Mouse (Mus musculus): ENCODE measurements at regions not wholly inside any gene's neighbourhood (a gene's known extent, or its start where the extent isn't known, plus 50 kb on each side); places are given as distances from the start of the nearest gene placed in this dataset.

DNA sequence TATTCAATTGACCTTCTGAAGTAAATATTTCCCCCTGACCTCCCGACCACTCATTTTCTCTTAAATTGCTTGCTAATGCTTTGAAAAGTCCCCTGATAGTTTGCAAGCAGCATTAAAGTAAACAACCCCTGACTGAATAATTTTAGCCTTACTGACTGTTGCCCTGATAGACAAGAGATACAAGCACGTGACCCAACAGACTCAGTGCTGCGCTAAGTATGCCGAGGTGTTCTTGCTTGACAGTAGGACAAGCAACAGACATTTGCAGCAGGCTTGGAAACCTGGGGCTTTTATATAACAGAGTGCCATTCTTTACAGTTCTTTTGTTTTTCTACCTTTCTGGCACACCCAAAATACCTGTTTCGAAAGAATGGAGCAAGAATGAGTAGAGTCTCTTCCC lies 2779.9 kb upstream of the Gm7489 start:
- 85% methylated on average over 5 of the region's 5 CpGs for whole genome bisulfite sequencing
- TF ChIP-seq CTCF (IDR thresholded peaks at IDR 0.05; ENCODE audit: control insufficient read depth, insufficient read depth, low read length) (no peak), POLR2A (IDR thresholded peaks at IDR 0.05; ENCODE audit: borderline replicate concordance, control insufficient read depth, low read depth, low read length) (no peak)
- Histone ChIP-seq H3K4me1 (ENCODE audit: control insufficient read depth, insufficient read depth, low read length) (no peaks in the 10 kb centered on the region), H3K4me3 (replicated peaks; ENCODE audit: control insufficient read depth, low read depth, low read length) (no peak overlapping the region), H3K27ac (ENCODE audit: control insufficient read depth, insufficient read depth, low read depth, low read length, poor library complexity) (no peak overlapping the region)

DNA sequence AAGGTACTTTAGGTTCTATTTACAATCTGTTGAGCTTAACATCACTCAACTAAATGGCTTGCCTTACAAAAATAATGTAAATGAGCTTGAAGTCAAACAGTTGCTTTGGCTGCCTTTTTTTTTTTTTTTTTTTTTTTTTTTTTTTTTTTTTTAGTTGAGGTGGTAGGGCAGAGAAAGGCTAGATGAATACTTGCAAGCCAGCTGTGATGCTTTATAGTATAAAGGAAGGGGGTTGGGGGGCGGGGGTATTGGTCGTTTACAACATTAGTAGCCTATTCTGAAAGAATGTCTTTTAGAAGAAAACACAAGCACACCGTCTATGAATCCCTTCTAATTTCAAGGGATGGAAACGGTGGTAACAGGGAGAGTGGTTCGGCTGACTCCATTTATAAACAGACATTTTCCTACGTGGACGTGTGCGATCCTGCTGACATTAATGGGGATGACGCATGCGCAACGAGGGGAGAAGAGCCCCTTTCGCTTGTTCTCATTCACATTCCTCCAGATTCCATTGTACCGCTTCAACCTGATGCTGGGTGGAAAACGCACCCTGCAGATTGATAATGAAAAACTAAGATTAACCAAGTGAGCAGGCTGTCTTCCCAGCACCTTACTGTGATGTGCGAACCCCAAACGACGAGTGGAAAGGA lies 2779.2 kb upstream of the Gm7489 start:
- no peaks in the 10 kb centered on the region for H3K4me1 ChIP-seq (ENCODE audit: control insufficient read depth, insufficient read depth, low read length)
- no peak overlapping the region for H3K4me3 ChIP-seq (replicated peaks; ENCODE audit: control insufficient read depth, low read depth, low read length)
- no peak overlapping the region for H3K27ac ChIP-seq (ENCODE audit: control insufficient read depth, insufficient read depth, low read depth, low read length, poor library complexity)
- no peak for TF ChIP-seq CTCF (IDR thresholded peaks at IDR 0.05; ENCODE audit: control insufficient read depth, insufficient read depth, low read length)
- no peak for TF ChIP-seq POLR2A (IDR thresholded peaks at IDR 0.05; ENCODE audit: borderline replicate concordance, control insufficient read depth, low read depth, low read length)
- WGBS = 90% methylated on average over 17 of the region's 17 CpGs

GRCm38 (mm10) chr15:51110186-51110585 lies 2774.5 kb upstream of the Gm7489 start:
- TF ChIP-seq POLR2A (IDR thresholded peaks at IDR 0.05; ENCODE audit: borderline replicate concordance, control insufficient read depth, low read depth, low read length) = no peak
- TF ChIP-seq CTCF (IDR thresholded peaks at IDR 0.05; ENCODE audit: control insufficient read depth, insufficient read depth, low read length) = no peak
- WGBS = 75% methylated on average over 3 of the region's 3 CpGs
- no peak overlapping the region for H3K4me3 ChIP-seq (replicated peaks; ENCODE audit: control insufficient read depth, low read depth, low read length)
- no peaks in the 10 kb centered on the region for H3K4me1 ChIP-seq (ENCODE audit: control insufficient read depth, insufficient read depth, low read length)
- no peak overlapping the region for H3K27ac ChIP-seq (ENCODE audit: control insufficient read depth, insufficient read depth, low read depth, low read length, poor library complexity)

- 65% methylated on average over 2 of the region's 2 CpGs for WGBS
- no peak for TF ChIP-seq POLR2A (IDR thresholded peaks at IDR 0.05; ENCODE audit: borderline replicate concordance, control insufficient read depth, low read depth, low read length)
- TF ChIP-seq CTCF (IDR thresholded peaks at IDR 0.05; ENCODE audit: control insufficient read depth, insufficient read depth, low read length) = no peak
- no peak overlapping the region for H3K4me3 ChIP-seq (replicated peaks; ENCODE audit: control insufficient read depth, low read depth, low read length)
- no peak overlapping the region for H3K27ac ChIP-seq (ENCODE audit: control insufficient read depth, insufficient read depth, low read depth, low read length, poor library complexity)
- H3K4me1 ChIP-seq (ENCODE audit: control insufficient read depth, insufficient read depth, low read length) = no peaks in the 10 kb centered on the region
These were observed 2758.8 kb upstream of the Gm7489 start for GRCm38 (mm10) chr15:51125896-51126295.

DNA sequence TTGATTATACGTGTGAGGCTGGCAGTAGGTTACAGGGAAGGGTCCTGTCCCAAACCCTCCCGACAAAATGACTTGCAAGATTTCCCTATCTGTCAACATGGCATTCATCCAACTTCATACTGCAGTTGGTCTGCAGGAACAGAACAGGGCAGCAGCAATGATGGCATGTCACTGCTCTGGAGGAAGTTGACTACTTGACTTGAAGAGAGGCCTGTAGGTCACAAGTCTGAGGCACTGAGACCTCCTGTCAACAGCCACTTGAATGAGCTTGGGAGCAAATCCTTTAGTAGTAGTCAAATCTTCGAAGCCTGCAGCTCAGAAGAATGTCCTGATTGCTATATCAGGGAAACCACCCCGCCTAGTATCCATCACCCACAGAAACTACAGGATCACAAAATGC lies 2753.7 kb upstream of the Gm7489 start:
- TF ChIP-seq CTCF (IDR thresholded peaks at IDR 0.05; ENCODE audit: control insufficient read depth, insufficient read depth, low read length) (no peak), POLR2A (IDR thresholded peaks at IDR 0.05; ENCODE audit: borderline replicate concordance, control insufficient read depth, low read depth, low read length) (no peak)
- H3K4me3 ChIP-seq (replicated peaks; ENCODE audit: control insufficient read depth, low read depth, low read length) = no peak overlapping the region
- no peaks in the 10 kb centered on the region for H3K4me1 ChIP-seq (ENCODE audit: control insufficient read depth, insufficient read depth, low read length)
- no peak overlapping the region for H3K27ac ChIP-seq (ENCODE audit: control insufficient read depth, insufficient read depth, low read depth, low read length, poor library complexity)
- 43% methylated on average over 4 of the region's 4 CpGs for WGBS

DNA sequence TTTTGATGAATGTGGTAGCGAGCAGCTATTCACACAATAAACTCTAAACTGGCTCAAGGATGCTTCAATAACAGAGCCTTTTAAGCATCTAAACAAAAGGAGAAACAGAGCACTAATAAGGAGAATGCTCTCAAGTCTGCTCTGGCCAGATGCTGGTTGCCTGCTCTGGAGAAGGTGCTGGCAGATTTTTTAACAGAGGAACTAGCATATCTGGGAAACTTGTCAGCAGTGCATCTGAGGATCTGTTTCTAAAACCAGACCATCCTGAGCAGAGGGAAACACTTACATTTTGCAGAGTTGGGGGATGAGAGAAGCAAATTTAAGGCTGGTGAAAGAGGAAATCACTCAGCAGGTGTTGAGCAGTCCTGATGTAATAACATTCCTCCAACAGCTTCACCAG lies 2748.6 kb upstream of the Gm7489 start:
- TF ChIP-seq POLR2A (IDR thresholded peaks at IDR 0.05; ENCODE audit: borderline replicate concordance, control insufficient read depth, low read depth, low read length) = no peak
- TF ChIP-seq CTCF (IDR thresholded peaks at IDR 0.05; ENCODE audit: control insufficient read depth, insufficient read depth, low read length) = no peak
- no peaks in the 10 kb centered on the region for H3K4me1 ChIP-seq (ENCODE audit: control insufficient read depth, insufficient read depth, low read length)
- H3K27ac ChIP-seq (ENCODE audit: control insufficient read depth, insufficient read depth, low read depth, low read length, poor library complexity) = no peak overlapping the region
- no peak overlapping the region for H3K4me3 ChIP-seq (replicated peaks; ENCODE audit: control insufficient read depth, low read depth, low read length)
- 93% methylated on average over 1 of the region's 1 CpGs for WGBS

DNA sequence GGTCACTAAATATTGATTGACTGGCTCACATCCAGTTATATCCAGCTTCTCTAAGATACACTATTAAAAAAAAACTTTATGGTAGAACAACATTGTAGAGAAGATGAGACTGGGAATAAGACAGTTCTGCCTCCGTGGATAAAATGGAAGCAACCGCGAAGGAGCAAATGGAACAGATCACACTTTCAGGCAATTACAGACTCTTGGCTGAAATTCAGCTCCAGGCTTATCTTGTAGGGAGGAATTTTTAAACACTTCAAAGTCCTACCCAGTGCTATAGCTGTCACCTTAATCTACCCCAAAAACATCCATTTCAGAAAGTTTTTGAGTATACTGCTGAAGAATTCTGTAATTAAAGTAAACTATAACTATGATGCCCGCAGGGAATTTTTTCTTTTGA lies 2745.2 kb upstream of the Gm7489 start:
- H3K27ac ChIP-seq (ENCODE audit: control insufficient read depth, insufficient read depth, low read depth, low read length, poor library complexity) = no peak overlapping the region
- H3K4me1 ChIP-seq (ENCODE audit: control insufficient read depth, insufficient read depth, low read length) = no peaks in the 10 kb centered on the region
- TF ChIP-seq POLR2A (IDR thresholded peaks at IDR 0.05; ENCODE audit: borderline replicate concordance, control insufficient read depth, low read depth, low read length) = no peak
- no peak for TF ChIP-seq CTCF (IDR thresholded peaks at IDR 0.05; ENCODE audit: control insufficient read depth, insufficient read depth, low read length)
- 84% methylated on average over 4 of the region's 4 CpGs for WGBS
- H3K4me3 ChIP-seq (replicated peaks; ENCODE audit: control insufficient read depth, low read depth, low read length) = no peak overlapping the region

- no peak for TF ChIP-seq POLR2A (IDR thresholded peaks at IDR 0.05; ENCODE audit: borderline replicate concordance, control insufficient read depth, low read depth, low read length)
- TF ChIP-seq CTCF (IDR thresholded peaks at IDR 0.05; ENCODE audit: control insufficient read depth, insufficient read depth, low read length) = no peak
- Histone ChIP-seq H3K4me1 (ENCODE audit: control insufficient read depth, insufficient read depth, low read length) (no peaks in the 10 kb centered on the region), H3K4me3 (replicated peaks; ENCODE audit: control insufficient read depth, low read depth, low read length) (no peak overlapping the region), H3K27ac (ENCODE audit: control insufficient read depth, insufficient read depth, low read depth, low read length, poor library complexity) (no peak overlapping the region)
- WGBS = 87% methylated on average over 1 of the region's 1 CpGs
These were observed 2710.6 kb upstream of the Gm7489 start for GRCm38 (mm10) chr15:51173976-51174620.

Data from bone marrow, adult 2 months (tissue).